Mouse (Mus musculus): ENCODE results near the gene Ms4a18. TPM values are rescaled to one million over a fixed set of nuclear protein-coding genes. Genes with fewer than 3 reads are reported as not detected.

Gene Ms4a18
- total RNA-seq, 2 experiments from 2014 or later = not detected

Other genes starting within 250 kb of the Ms4a18 start
- gene Cd6, start 188.0 kb downstream of the Ms4a18 start, total RNA-seq (2021) = under 1 TPM in 1 of 2 experiments, not detected in 1; 0.35 TPM
- 1 to 10 TPM; 1.1 to 1.3 TPM for gene Slc15a3, start 178.3 kb downstream of the Ms4a18 start, total RNA-seq (2021)
- gene Tmem132a, start 148.1 kb downstream of the Ms4a18 start, total RNA-seq (2021) = 100 to 1,000 TPM; 170 to 179 TPM
- 10 to 100 TPM; 46.8 to 48.4 TPM for gene Tmem109, start 136.0 kb downstream of the Ms4a18 start, total RNA-seq (2021)
- gene Prpf19, start 122.8 kb downstream of the Ms4a18 start, total RNA-seq (2021) = 100 to 1,000 TPM; 189 to 197 TPM
- gene Zp1, start 97.4 kb downstream of the Ms4a18 start, total RNA-seq (2021) = not detected
- gene Ptgdr2, start 80.9 kb downstream of the Ms4a18 start, total RNA-seq (2021) = under 1 TPM; 0.20 to 0.28 TPM
- 1 to 10 TPM; 8.3 to 8.8 TPM for gene Ccdc86, start 68.8 kb downstream of the Ms4a18 start, total RNA-seq (2021)
- not detected for gene Ms4a10, start 43.4 kb downstream of the Ms4a18 start, total RNA-seq (2021)
- not detected for gene Ms4a15, start 24.8 kb downstream of the Ms4a18 start, total RNA-seq (2021)
- gene Ms4a8a, start 63.1 kb upstream of the Ms4a18 start, total RNA-seq (2021) = not detected
- gene 1700017D01Rik, start 112.8 kb upstream of the Ms4a18 start, total RNA-seq (2021) = not detected
- not detected for gene 1700025F22Rik, start 147.3 kb upstream of the Ms4a18 start, total RNA-seq (2021)
- not detected for gene Ms4a13, start 178.7 kb upstream of the Ms4a18 start, total RNA-seq (2021)
- not detected for gene Ms4a12, start 214.4 kb upstream of the Ms4a18 start, total RNA-seq (2021)
- not detected for gene Ms4a1, start 248.2 kb upstream of the Ms4a18 start, total RNA-seq (2021)